ENCODE assay signal across 8 mouse cellular contexts in genomic region chr19:7108114-7108905, GRCm38 (mm10). TPM values are rescaled to one million over a fixed set of nuclear protein-coding genes. Genes with fewer than 3 reads are reported as not detected.
DNase-seq lines count a peak whose midpoint lies in the region; ATAC-seq and TF ChIP-seq lines count a peak whose summit lies in the region.

No protein-coding gene starts in this region.

- no peak overlapping the region for H3K9ac ChIP-seq in embryonic facial prominence, embryonic 14.5 days (ENCODE audit: low read depth, low read length)

- no peak overlapping the region for H3K4me3 ChIP-seq in testis, adult 2 months (ENCODE audit: control insufficient read depth, low read depth, low read length)
- H3K4me3 ChIP-seq in embryonic facial prominence, embryonic 14.5 days (ENCODE audit: low read depth, low read length): no peak overlapping the region

- TF ChIP-seq POLR2A in testis, adult 2 months (IDR thresholded peaks at IDR 0.05; ENCODE audit: control insufficient read depth, low read depth, low read length): no peak

- no peak overlapping the region for H3K4me2 ChIP-seq in embryonic facial prominence, embryonic 14.5 days (ENCODE audit: low read depth, low read length)

- H3K27ac ChIP-seq in testis, adult 2 months (ENCODE audit: control insufficient read depth, insufficient read depth, low read depth, low read length): no peak overlapping the region
- H3K27ac ChIP-seq in embryonic facial prominence, embryonic 14.5 days (replicated peaks; ENCODE audit: low read depth, low read length): no peak overlapping the region

- intact Hi-C loops in left cerebral cortex, postnatal 10 days (cut with DNase I): no loop called here

- peak; percentile 11; the same call in 1 of the 2 replicates for TF ChIP-seq CTCF in testis, adult 2 months (IDR thresholded peaks at IDR 0.05; ENCODE audit: control insufficient read depth, insufficient read depth, insufficient replicate concordance, low read depth, low read length)

- no peaks in the 10 kb centered on the region for H3K36me3 ChIP-seq in testis, adult 2 months (ENCODE audit: control insufficient read depth, insufficient read depth, low read length)
- no peaks in the 10 kb centered on the region for H3K36me3 ChIP-seq in embryonic facial prominence, embryonic 14.5 days (ENCODE audit: control insufficient read depth, insufficient read depth, low read length)

- no peaks in the 10 kb centered on the region for H3K27me3 ChIP-seq in testis, adult 2 months (ENCODE audit: control insufficient read depth, insufficient read depth, low read length)
- no peaks in the 10 kb centered on the region for H3K27me3 ChIP-seq in embryonic facial prominence, embryonic 14.5 days (replicated peaks; ENCODE audit: control insufficient read depth, insufficient read depth, low read length)

- ATAC-seq in frontal cortex, adult (ENCODE audit: low TSS enrichment): 0 out of 2 replicates have a peak, but pooled peaks have one; percentile 18
- ATAC-seq in embryonic facial prominence, embryonic 14.5 days (ENCODE audit: low read depth): no peak

- no peak for DNase-seq in frontal cortex, postnatal 36 days (ENCODE audit: low spot score in 2 of 2)
- no peak for DNase-seq in testis, postnatal 10 days (ENCODE audit: low spot score)
- DNase-seq in embryonic facial prominence, embryonic 14.5 days (ENCODE audit: low spot score): peak; percentile 52
- peak; percentile 56 for DNase-seq in mesoderm, embryonic 11.5 days (ENCODE audit: low read depth, low spot score)
- DNase-seq in left cerebral cortex, postnatal 10 days (ENCODE audit: extremely low spot score in 1 of 2, low spot score in 2 of 2): no peak
- DNase-seq in frontal cortex, postnatal 25 days (ENCODE audit: low spot score in 2 of 2): no peak

- H3K4me1 ChIP-seq in testis, adult 2 months (ENCODE audit: control insufficient read depth, insufficient read depth, low read length): no peaks in the 10 kb centered on the region
- H3K4me1 ChIP-seq in embryonic facial prominence, embryonic 14.5 days (ENCODE audit: control insufficient read depth, insufficient read depth, low read length): peaks cover 45% of the 10 kb centered on the region

- H3K9me3 ChIP-seq in embryonic facial prominence, embryonic 14.5 days (ENCODE audit: control insufficient read depth, low read length): no peaks in the 10 kb centered on the region

- WGBS in embryonic facial prominence, embryonic 14.5 days: 61% methylated on average over 6 of the region's 6 CpGs

RNA-seq across cellular contexts. Expression of gene Flrt1, which starts 2.8 kb away (rescaled TPM):
- polyA plus RNA-seq in testis, adult 2 months (2012; rRNA removed): 2.3 and 3.1 TPM in 2 replicates
- polyA plus RNA-seq in embryonic facial prominence, embryonic 14.5 days (2014; fragmentation: Nextera tagmentation; extraction: Ambion mirVana): 10.4 and 10.5 TPM in 2 replicates
- 10 to 100 TPM; 23.0 to 26.0 TPM for total RNA-seq in left cerebral cortex, postnatal 10 days (2021)

RNA-seq across cellular contexts. Expression of gene Macrod1, which starts 51.7 kb away (rescaled TPM):
- 39.2 and 47.3 TPM in 2 replicates for polyA plus RNA-seq in testis, adult 2 months (2012; rRNA removed)
- polyA plus RNA-seq in embryonic facial prominence, embryonic 14.5 days (2014; fragmentation: Nextera tagmentation; extraction: Ambion mirVana): 27.1 and 30.3 TPM in 2 replicates
- total RNA-seq in left cerebral cortex, postnatal 10 days (2021): 1 to 10 TPM; 8.0 to 8.9 TPM

Comparison
In these comparisons a context has a peak if more than half of its experiments do, and no peak if none do; other contexts are left out.
1. DNase-seq: peak in embryonic facial prominence, embryonic 14.5 days (single experiment) and mesoderm, embryonic 11.5 days (single experiment); none in frontal cortex, postnatal 36 days (0 of 2), testis, postnatal 10 days (single experiment), left cerebral cortex, postnatal 10 days (0 of 2) and frontal cortex, postnatal 25 days (0 of 2).